9 mouse cellular contexts compared by ENCODE assay signal in genomic region chr15:82911001-82911964, GRCm38 (mm10).
A peak's percentile ranks its signal among the peaks of the same experiment; 100 is the strongest.
DNase-seq lines count a peak whose midpoint lies in the region; ATAC-seq and TF ChIP-seq lines count a peak whose summit lies in the region.
"Had no signal": no experiment of that assay in that cellular context is flagged by ENCODE, and none has a peak within 500 bp of the region (broad histone marks: within the 10 kb centered on the region; RNA-seq: fewer than 3 reads in every experiment).

No protein-coding gene starts in this region.

- H3K9me3 ChIP-seq in heart, postnatal 0 days (replicated peaks; ENCODE audit: control insufficient read depth, low read length): no peaks in the 10 kb centered on the region
- no peaks in the 10 kb centered on the region for H3K9me3 ChIP-seq in hindbrain, embryonic 11.5 days (ENCODE audit: control insufficient read depth, low read length)
- no peaks in the 10 kb centered on the region for H3K9me3 ChIP-seq in midbrain, embryonic 13.5 days

- 33% methylated on average over 42 of the region's 44 CpGs for WGBS in heart, postnatal 0 days
- WGBS in hindbrain, embryonic 11.5 days: 4% methylated on average over 44 of the region's 44 CpGs
- WGBS in midbrain, embryonic 13.5 days: 2% methylated on average over 44 of the region's 44 CpGs

- peak overlapping the region; percentile 5; the same call in 1 of the 2 replicates for H3K9ac ChIP-seq in heart, postnatal 0 days (replicated peaks; ENCODE audit: low read depth, low read length)
- H3K9ac ChIP-seq in hindbrain, embryonic 11.5 days (ENCODE audit: low read depth, low read length): peak overlapping the region; percentile 61
- H3K9ac ChIP-seq in midbrain, embryonic 13.5 days (replicated peaks): peak overlapping the region; percentile 73

- H3K27me3 ChIP-seq in heart, postnatal 0 days (ENCODE audit: control insufficient read depth, insufficient read depth, low read length): peaks cover 31% of the 10 kb centered on the region
- peaks cover 53% of the 10 kb centered on the region for H3K27me3 ChIP-seq in hindbrain, embryonic 11.5 days (ENCODE audit: control insufficient read depth, insufficient read depth, low read length)
- peaks cover 67% of the 10 kb centered on the region for H3K27me3 ChIP-seq in midbrain, embryonic 13.5 days

- peak overlapping the region; percentile 54 for H3K4me2 ChIP-seq in heart, postnatal 0 days (ENCODE audit: low read depth, low read length)
- H3K4me2 ChIP-seq in hindbrain, embryonic 11.5 days (replicated peaks; ENCODE audit: low read depth, low read length): peak overlapping the region; percentile 74
- H3K4me2 ChIP-seq in midbrain, embryonic 13.5 days (replicated peaks): peak overlapping the region; percentile 77

- H3K36me3 ChIP-seq in heart, postnatal 0 days (replicated peaks; ENCODE audit: control insufficient read depth, insufficient read depth, low read length): no peaks in the 10 kb centered on the region
- H3K36me3 ChIP-seq in hindbrain, embryonic 11.5 days (ENCODE audit: control insufficient read depth, insufficient read depth, low read length): no peaks in the 10 kb centered on the region
- no peaks in the 10 kb centered on the region for H3K36me3 ChIP-seq in midbrain, embryonic 13.5 days

- no peak for TF ChIP-seq CTCF in heart, postnatal 0 days (IDR thresholded peaks at IDR 0.05; ENCODE audit: low read depth)

- peak overlapping the region; percentile 30 for H3K4me3 ChIP-seq in heart, postnatal 0 days (ENCODE audit: low read depth, low read length)
- peak overlapping the region; percentile 28 for H3K4me3 ChIP-seq in hindbrain, embryonic 11.5 days (ENCODE audit: low read depth, low read length)
- H3K4me3 ChIP-seq in midbrain, embryonic 13.5 days (replicated peaks): peak overlapping the region; percentile 39

- peaks cover 6% of the 10 kb centered on the region; the same call in 1 of the 2 replicates for H3K4me1 ChIP-seq in heart, postnatal 0 days (ENCODE audit: control insufficient read depth, insufficient read depth)
- peaks cover 14% of the 10 kb centered on the region for H3K4me1 ChIP-seq in hindbrain, embryonic 11.5 days (replicated peaks; ENCODE audit: control insufficient read depth, insufficient read depth, low read length)
- peaks cover 84% of the 10 kb centered on the region for H3K4me1 ChIP-seq in midbrain, embryonic 13.5 days (replicated peaks)

- DNase-seq in heart, postnatal 0 days (ENCODE audit: low spot score): no peak
- DNase-seq in heart, adult 9 months (ENCODE audit: low spot score in 2 of 2): no peak
- peak; percentile 87 for DNase-seq in embryo, embryonic 11 days
- peak; percentile 81 for DNase-seq in hindbrain, embryonic 11.5 days (ENCODE audit: low spot score)
- DNase-seq in cerebellum, adult 9-11 months: no peak
- DNase-seq in yolk sac, embryonic 10.5 days (ENCODE audit: low spot score): no peak
- no peak for DNase-seq in kidney, postnatal 36 days

- H3K27ac ChIP-seq in heart, postnatal 0 days (ENCODE audit: low read depth): no peak overlapping the region
- H3K27ac ChIP-seq in hindbrain, embryonic 11.5 days (ENCODE audit: low read depth, low read length): peak overlapping the region; percentile 88
- peak overlapping the region; percentile 94 for H3K27ac ChIP-seq in midbrain, embryonic 13.5 days

- no peak for TF ChIP-seq EP300 in heart, postnatal 0 days (IDR thresholded peaks at IDR 0.05; ENCODE audit: low read depth)

- ATAC-seq in heart, postnatal 0 days (ENCODE audit: insufficient read depth, low read depth): no peak
- peak; percentile 90 for ATAC-seq in hindbrain, embryonic 11.5 days (ENCODE audit: low FRiP score)
- peak; percentile 83 for ATAC-seq in midbrain, embryonic 13.5 days
- ATAC-seq: Patski had no signal

Comparison
In these comparisons a context has a peak if more than half of its experiments do, and no peak if none do; other contexts are left out.
1. DNase-seq: peak in embryo, embryonic 11 days (single experiment) and hindbrain, embryonic 11.5 days (single experiment); none in heart, postnatal 0 days (single experiment), heart, adult 9 months (0 of 2), cerebellum, adult 9-11 months (single experiment), yolk sac, embryonic 10.5 days (single experiment) and kidney, postnatal 36 days (0 of 2).
2. H3K9ac ChIP-seq: peak in every context shown above with its lines; median percentile 73 in midbrain, embryonic 13.5 days; 61 in hindbrain, embryonic 11.5 days; 5 in heart, postnatal 0 days.
3. Peak in every context shown above with its lines, with median percentiles within 50 percentile points of each other: H3K4me2 ChIP-seq and H3K4me3 ChIP-seq.